Mouse (Mus musculus) adrenal gland (tissue): ENCODE data around the gene Tbc1d10c.

Experiments used
- intact Hi-C: fragments of 180-260 bp; cut with DNase I; formaldehyde crosslinking; loops from one replicate; pipeline ENCODE4 v1.15.1; 2025

The Tbc1d10c gene

GRCm38 (mm10) chr19:4162646-4163542 lies 28.2 kb downstream of the Tbc1d10c start, which contains the start of gene Rps6kb2:
Gene Rps6kb2, minus strand, starts transcription at chr19:4163354.
- intact Hi-C loops, result no loop called here

GRCm38 (mm10) chr19:4159049-4159448 lies 32.0 kb downstream of the Tbc1d10c start:
- intact Hi-C loops, result no loop called here

GRCm38 (mm10) chr19:4156771-4157170 lies 34.3 kb downstream of the Tbc1d10c start:
- intact Hi-C loops, result no loop called here

- intact Hi-C loops, result no loop called here
Measured at GRCm38 (mm10) chr19:4156073-4156579, 35.0 kb downstream of the Tbc1d10c start.

GRCm38 (mm10) chr19:4155223-4156072 lies 35.6 kb downstream of the Tbc1d10c start:
- intact Hi-C loops, result no loop called here

- intact Hi-C loops, result no loop called here
Measured at GRCm38 (mm10) chr19:4154437-4155222, 36.5 kb downstream of the Tbc1d10c start.

GRCm38 (mm10) chr19:4153232-4153654 lies 37.8 kb downstream of the Tbc1d10c start, which contains the start of gene Ptprcap:
Gene Ptprcap, plus strand, starts transcription at chr19:4153604.
- intact Hi-C loops, result no loop called here

- intact Hi-C loops, result no loop called here
Measured at GRCm38 (mm10) chr19:4152445-4153231, 38.4 kb downstream of the Tbc1d10c start.

GRCm38 (mm10) chr19:4151898-4152297 lies 39.2 kb downstream of the Tbc1d10c start:
- intact Hi-C loops, result no loop called here

GRCm38 (mm10) chr19:4151488-4151860 lies 39.6 kb downstream of the Tbc1d10c start:
- intact Hi-C loops, result no loop called here

GRCm38 (mm10) chr19:4150567-4151487 lies 40.3 kb downstream of the Tbc1d10c start:
- intact Hi-C loops, result no loop called here

GRCm38 (mm10) chr19:4149764-4150461 lies 41.2 kb downstream of the Tbc1d10c start:
- intact Hi-C loops, result no loop called here

- intact Hi-C loops, result no loop called here
Measured at GRCm38 (mm10) chr19:4149283-4149682, 41.8 kb downstream of the Tbc1d10c start.

- intact Hi-C loops, result no loop called here
Measured at GRCm38 (mm10) chr19:4148819-4149218, 42.3 kb downstream of the Tbc1d10c start.

- intact Hi-C loops, result no loop called here
Measured at GRCm38 (mm10) chr19:4148491-4148806, 42.6 kb downstream of the Tbc1d10c start, which contains the start of gene Coro1b. Gene Coro1b, plus strand, starts transcription at chr19:4148619.

- intact Hi-C loops, result loop anchor here (2.0 kb wide), 1 partner anchor 21 kb away; no protein-coding TSS in a partner anchor
Measured at GRCm38 (mm10) chr19:4147782-4148490, 43.1 kb downstream of the Tbc1d10c start.

GRCm38 (mm10) chr19:4147022-4147405 lies 44.1 kb downstream of the Tbc1d10c start:
- intact Hi-C loops, result loop anchor here (2.0 kb wide), 1 partner anchor 20 kb away; no protein-coding TSS in a partner anchor
